Mouse (Mus musculus) heart, postnatal 0 days (tissue): ENCODE measurements around the gene Aspdh. TPM values are rescaled to one million over a fixed set of nuclear protein-coding genes. Genes with fewer than 3 reads are reported as not detected.

Experiments used
- ATAC-seq: fragments of 200-750 bp; cut with Nextera tagmentation; 2 replicates; pipeline ENCODE4 v1.8.0; 2017; ENCODE audit warnings: low read depth, moderate number of reproducible peaks, moderate library complexity; ENCODE audit not compliant: insufficient read depth
- DNase-seq: peaks from one replicate; pipeline ENCODE4 v3.0.0-alpha.2; 2016; ENCODE audit warnings: low spot score
- H3K27ac ChIP-seq: fragments of 300-500 bp; sonication (generic); 2 replicates; pipeline ENCODE4 v1.5.1; 2014; ENCODE audit warnings: low read depth, mild to moderate bottlenecking
- H3K27me3 ChIP-seq: fragments of 300-500 bp; sonication (generic); 2 replicates; pipeline ENCODE4 v1.6.1; 2014; ENCODE audit warnings: low read length, mixed read lengths; ENCODE audit not compliant: control insufficient read depth, insufficient read depth
- H3K36me3 ChIP-seq: fragments of 300-500 bp; sonication (generic); replicated peaks from 2 replicates; pipeline ENCODE4 v1.6.1; 2014; ENCODE audit warnings: low read length, mixed read lengths; ENCODE audit not compliant: control insufficient read depth, insufficient read depth
- H3K4me1 ChIP-seq: fragments of 300-500 bp; sonication (generic); 2 replicates; pipeline ENCODE4 v1.6.1; 2014; ENCODE audit warnings: antibody characterized with exemption; ENCODE audit not compliant: control insufficient read depth, insufficient read depth
- H3K4me2 ChIP-seq: fragments of 300-500 bp; sonication (generic); 2 replicates; pipeline ENCODE4 v1.6.1; 2014; ENCODE audit warnings: low read depth, mild to moderate bottlenecking, low read length, moderate library complexity
- H3K4me3 ChIP-seq: fragments of 300-500 bp; sonication (generic); 2 replicates; pipeline ENCODE4 v1.5.1; 2014; ENCODE audit warnings: low read depth, low read length
- H3K9ac ChIP-seq: fragments of 300-500 bp; sonication (generic); replicated peaks from 2 replicates; pipeline ENCODE4 v1.6.1; 2014; ENCODE audit warnings: low read depth, low read length, mixed read lengths
- H3K9me3 ChIP-seq: fragments of 300-500 bp; sonication (generic); replicated peaks from 2 replicates; pipeline ENCODE4 v1.6.1; 2016; ENCODE audit warnings: low read length; ENCODE audit not compliant: control insufficient read depth
- CTCF ChIP-seq: IDR thresholded peaks from 2 replicates; pipeline ENCODE4 v1.5.1; 2016; ENCODE audit warnings: antibody characterized with exemption, control low read depth, low read depth
- EP300 ChIP-seq: IDR thresholded peaks from 2 replicates; pipeline ENCODE4 v1.6.1; 2016; ENCODE audit warnings: antibody characterized with exemption, low read depth
- WGBS: fragments of 180-500 bp; shearing (Covaris S2); extraction: QIAGEN DNeasy Blood & Tissue Kit; methylation state at CpG from one replicate; pipeline ENCODE4 v1.1.7; 2014; 5-methylcytosine and 5-hydroxymethylcytosine counted together
- polyA plus RNA-seq: library from polyadenylated mRNA; unstranded; fragments of >200 nt; fragmentation: Nextera tagmentation; extraction: Ambion mirVana; gene quantifications from 2 replicates; pipeline ENCODE4 v1.2.1, GENCODE M21; 2015
- total RNA-seq: library from RNA; depleted of rRNA; stranded (reverse); fragments of >200 nt; gene quantifications from 2 replicates; pipeline ENCODE4 v1.2.3, GENCODE M21; 2014; ENCODE audit warnings: low replicate concordance

Gene Aspdh
- total and polyA plus RNA-seq, 2 experiments from 2014 or later: 0.86 TPM; not detected in 1

DNA sequence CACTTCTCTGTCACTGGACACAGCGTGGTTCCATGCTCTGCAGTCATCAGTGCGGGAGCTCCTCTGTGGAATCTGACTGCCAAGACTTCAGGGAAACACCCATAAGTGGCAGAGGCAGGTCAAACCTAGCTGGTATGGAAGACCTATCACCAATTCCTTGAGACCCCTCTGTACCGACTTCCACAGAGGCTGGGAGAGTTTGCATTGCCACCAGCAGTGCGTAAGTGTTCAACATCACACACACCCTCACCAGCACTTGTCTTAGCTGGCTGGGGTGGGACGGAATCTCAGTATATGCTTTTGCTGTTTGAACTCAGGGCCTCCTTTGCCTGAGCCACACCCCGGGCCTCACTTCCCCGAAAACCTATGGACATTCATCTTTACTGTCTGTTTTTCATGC, 22.7 kb downstream of the Aspdh start:
- no peak overlapping the region for H3K27ac ChIP-seq
- no peaks in the 10 kb centered on the region for H3K27me3 ChIP-seq
- H3K4me1 ChIP-seq: 0 out of 2 replicates have a peak, but pooled peaks cover 4% of the 10 kb centered on the region
- ATAC-seq (no peak), DNase-seq (no peak)
- WGBS: 80% methylated on average over 7 of the region's 7 CpGs
- H3K4me2 ChIP-seq: no peak overlapping the region
- no peak overlapping the region for H3K9ac ChIP-seq
- H3K9me3 ChIP-seq: no peaks in the 10 kb centered on the region
- H3K4me3 ChIP-seq: no peak overlapping the region
- peaks cover 26% of the 10 kb centered on the region for H3K36me3 ChIP-seq
- no peak for TF ChIP-seq CTCF
- no peak for TF ChIP-seq EP300

DNA sequence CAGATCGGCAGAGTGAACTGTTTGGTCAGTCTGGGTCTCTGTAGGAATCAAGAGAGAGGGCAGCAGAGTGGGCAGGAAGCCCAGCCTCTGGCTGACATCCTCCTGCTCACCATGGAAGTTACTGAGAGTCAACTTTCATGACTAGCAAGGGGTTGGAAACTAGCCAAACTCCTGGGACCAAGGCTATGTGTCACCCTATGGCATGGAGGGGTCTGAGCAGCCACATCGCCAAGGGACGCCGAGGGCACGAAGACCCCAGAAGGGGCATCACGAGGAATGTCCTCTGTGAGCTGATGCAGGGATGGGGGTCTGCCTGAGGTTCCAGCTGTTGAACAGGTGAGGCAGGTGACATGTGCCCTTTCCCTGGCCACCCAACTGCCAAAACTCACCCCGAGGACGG, 23.4 kb downstream of the Aspdh start:
- Histone ChIP-seq H3K9ac (no peak overlapping the region), H3K4me1 (no peaks in the 10 kb centered on the region), H3K4me2 (no peak overlapping the region), H3K36me3 (peaks cover 30% of the 10 kb centered on the region), H3K27ac (no peak overlapping the region), H3K27me3 (no peaks in the 10 kb centered on the region), H3K9me3 (no peaks in the 10 kb centered on the region), H3K4me3 (no peak overlapping the region)
- 86% methylated on average over 8 of the region's 8 CpGs for WGBS
- ATAC-seq (no peak), DNase-seq (no peak)
- no peak for TF ChIP-seq EP300
- TF ChIP-seq CTCF: no peak

DNA sequence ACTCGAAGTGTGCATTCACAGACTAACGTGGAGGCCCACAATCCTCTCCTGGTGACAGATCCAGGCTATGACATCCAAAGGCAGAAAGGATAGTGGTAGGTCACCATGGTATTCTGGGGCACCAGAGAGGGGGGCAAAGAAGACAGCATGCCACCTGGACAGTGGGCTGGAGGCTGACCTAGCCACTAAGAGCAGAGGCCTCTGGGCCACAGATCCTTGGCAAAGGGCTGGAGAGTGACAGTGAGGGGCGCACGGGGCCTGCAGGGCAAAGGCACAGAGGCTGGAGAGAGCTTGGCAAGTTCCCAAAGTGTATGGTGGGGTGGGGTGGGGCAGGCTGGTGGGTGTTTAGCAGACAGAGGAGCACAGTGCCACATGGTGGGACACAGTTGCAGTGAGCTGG, 25.1 kb downstream of the Aspdh start:
- WGBS: 56% methylated on average over 4 of the region's 4 CpGs
- Histone ChIP-seq H3K27me3 (no peaks in the 10 kb centered on the region), H3K9me3 (no peaks in the 10 kb centered on the region), H3K27ac (no peak overlapping the region), H3K4me1 (peaks cover under 1% of the 10 kb centered on the region; the same call in 1 of the 2 replicates), H3K4me2 (no peak overlapping the region), H3K4me3 (no peak overlapping the region), H3K36me3 (peaks cover 30% of the 10 kb centered on the region), H3K9ac (no peak overlapping the region)
- ATAC-seq: no peak
- TF ChIP-seq CTCF: no peak
- no peak for TF ChIP-seq EP300
- DNase-seq: no peak

DNA sequence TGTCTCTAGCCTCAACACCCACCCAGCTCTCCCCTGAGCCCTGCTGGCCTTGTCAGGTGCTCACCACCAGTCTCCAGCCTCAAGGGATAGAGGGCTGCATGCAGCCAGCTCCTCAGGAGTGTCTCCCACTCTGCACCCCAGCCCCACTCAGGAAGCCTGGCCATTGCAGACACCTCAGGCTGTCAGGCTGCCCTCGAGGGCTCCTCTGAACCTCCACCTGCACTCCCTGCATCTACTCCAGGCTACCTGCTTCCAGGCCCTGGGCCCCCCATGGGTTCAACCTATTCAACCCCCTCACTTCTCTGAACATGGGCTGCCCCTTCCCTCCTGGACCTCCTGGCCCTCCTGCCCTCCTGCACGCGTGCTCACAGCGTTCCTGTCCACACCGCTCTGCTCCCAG, 26.2 kb downstream of the Aspdh start:
- peaks cover 30% of the 10 kb centered on the region for H3K36me3 ChIP-seq
- H3K9me3 ChIP-seq: no peaks in the 10 kb centered on the region
- ATAC-seq: no peak
- peaks cover 8% of the 10 kb centered on the region; the same call in 1 of the 2 replicates for H3K4me1 ChIP-seq
- no peak for TF ChIP-seq EP300
- no peak for TF ChIP-seq CTCF
- no peaks in the 10 kb centered on the region for H3K27me3 ChIP-seq
- H3K9ac ChIP-seq: no peak overlapping the region
- 93% methylated on average over 5 of the region's 5 CpGs for WGBS
- no peak overlapping the region for H3K4me2 ChIP-seq
- H3K27ac ChIP-seq: no peak overlapping the region
- no peak overlapping the region for H3K4me3 ChIP-seq
- DNase-seq: no peak

DNA sequence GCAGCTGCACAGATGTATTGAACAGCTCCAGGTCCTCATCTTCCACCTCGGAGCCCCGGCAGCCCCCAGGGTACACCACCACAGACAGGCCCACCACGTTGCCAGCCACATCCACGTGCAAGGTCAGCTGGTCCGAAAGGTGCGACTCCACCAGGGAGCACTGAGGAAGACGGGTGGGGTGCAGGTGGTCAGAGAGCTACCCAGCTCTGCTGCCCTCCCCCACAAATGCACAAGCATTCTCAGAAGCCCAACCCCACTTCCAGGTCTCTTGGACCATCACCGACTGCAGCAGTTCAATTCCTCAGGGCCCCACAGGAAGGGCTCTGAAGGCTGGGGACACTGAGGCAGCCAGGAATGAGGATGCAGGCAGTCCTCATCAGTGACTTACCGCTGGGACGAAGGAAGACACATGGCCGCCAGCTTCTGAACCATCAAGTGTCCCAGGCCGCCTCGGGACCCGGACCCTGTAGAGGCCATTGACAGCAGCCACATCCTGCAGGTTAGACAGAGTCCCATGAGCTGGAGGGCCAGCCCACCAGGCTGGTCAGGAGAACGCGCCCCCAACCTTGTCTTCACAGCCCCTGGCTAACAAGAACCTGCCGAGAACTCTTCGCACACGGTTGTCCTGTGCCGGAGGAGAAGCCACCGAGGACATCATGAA, 27.1 kb downstream of the Aspdh start:
- TF ChIP-seq EP300: no peak
- H3K9ac ChIP-seq: no peak overlapping the region
- no peaks in the 10 kb centered on the region for H3K9me3 ChIP-seq
- peaks cover 15% of the 10 kb centered on the region for H3K4me1 ChIP-seq
- H3K27me3 ChIP-seq: no peaks in the 10 kb centered on the region
- ATAC-seq (no peak), DNase-seq (no peak)
- no peak overlapping the region for H3K4me3 ChIP-seq
- peaks cover 30% of the 10 kb centered on the region for H3K36me3 ChIP-seq
- H3K27ac ChIP-seq: no peak overlapping the region
- H3K4me2 ChIP-seq: no peak overlapping the region
- 89% methylated on average over 21 of the region's 21 CpGs for WGBS

DNA sequence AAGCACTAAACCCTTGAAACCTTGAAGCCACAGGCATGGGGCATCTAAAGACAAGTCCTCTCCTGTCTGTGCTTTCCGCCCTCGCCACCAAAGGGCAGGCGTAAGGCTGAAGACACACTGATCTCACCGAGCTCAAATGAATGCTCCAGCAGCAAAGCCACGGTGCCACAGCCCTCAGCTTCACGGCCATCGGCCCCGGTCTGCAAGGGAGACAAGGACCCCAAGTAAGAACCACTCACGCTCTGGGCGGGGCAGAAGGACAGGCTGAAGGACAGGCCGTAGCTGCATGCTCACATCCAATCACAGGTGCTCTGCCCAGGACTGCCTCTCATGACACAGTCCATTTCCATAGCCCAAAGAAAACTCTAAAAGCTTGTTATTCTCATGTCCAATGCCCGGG, 29.5 kb downstream of the Aspdh start:
- ATAC-seq (no peak), DNase-seq (no peak)
- Histone ChIP-seq H3K4me3 (no peak overlapping the region), H3K4me2 (no peak overlapping the region), H3K27me3 (no peaks in the 10 kb centered on the region), H3K4me1 (peaks cover 15% of the 10 kb centered on the region), H3K27ac (no peak overlapping the region), H3K9me3 (no peaks in the 10 kb centered on the region), H3K9ac (no peak overlapping the region), H3K36me3 (peaks cover 30% of the 10 kb centered on the region)
- WGBS: 90% methylated on average over 12 of the region's 12 CpGs
- TF ChIP-seq EP300: no peak
- TF ChIP-seq CTCF: no peak
